Mouse (Mus musculus): Measurements from ENCODE around the gene Rims1. TPM values are rescaled to one million over a fixed set of nuclear protein-coding genes. Genes with fewer than 3 reads are reported as not detected.

The Rims1 gene
- polyA plus RNA-seq, 1 experiment, result not detected

DNA sequence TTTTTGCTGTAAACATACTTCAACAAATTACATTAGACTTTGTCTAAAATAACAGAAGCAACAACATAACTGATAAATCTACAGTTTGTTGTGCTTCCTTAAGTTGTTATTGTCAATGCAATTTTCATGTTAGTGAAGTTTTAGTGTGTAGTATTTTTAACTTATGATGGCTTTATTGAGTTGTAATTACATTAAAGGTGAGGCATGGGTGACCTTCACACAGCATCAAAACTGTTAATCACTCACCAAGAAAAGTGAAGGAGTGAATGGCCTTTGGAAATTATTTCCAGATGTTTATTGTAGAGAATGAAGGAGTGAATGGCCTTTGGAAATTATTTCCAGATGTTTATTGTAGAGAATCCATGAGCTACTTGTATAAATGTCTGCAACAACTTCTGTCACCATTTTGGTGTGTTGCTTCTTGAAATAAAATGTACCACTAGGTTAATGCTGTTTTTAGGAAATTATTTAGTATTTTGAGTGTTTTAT, 556.9 kb downstream of the Rims1 start:
- no peaks in the 10 kb centered on the region for H3K4me1 ChIP-seq (ENCODE audit: control insufficient read depth, insufficient read depth, low read length)

GRCm38 (mm10) chr1:22245748-22246147, 560.0 kb downstream of the Rims1 start:
- H3K4me3 ChIP-seq (ENCODE audit: insufficient read depth, low read depth, low read length), result no peak overlapping the region
- 93% methylated on average over 2 of the region's 2 CpGs for WGBS
- no peak overlapping the region for H3K27ac ChIP-seq (ENCODE audit: insufficient read depth, low read depth, low read length)
- H3K4me1 ChIP-seq (ENCODE audit: control insufficient read depth, insufficient read depth, low read length), result no peaks in the 10 kb centered on the region
- no peak for TF ChIP-seq POLR2A (IDR thresholded peaks at IDR 0.05; ENCODE audit: insufficient read depth, low read depth, low read length)
- TF ChIP-seq CTCF (IDR thresholded peaks at IDR 0.05; ENCODE audit: insufficient read depth, low read depth, low read length), result no peak

More for the DNA sequence above, 556.9 kb downstream of the Rims1 start:
- Histone ChIP-seq H3K27ac (ENCODE audit: insufficient read depth, low read depth, low read length) (no peak overlapping the region), H3K4me3 (ENCODE audit: insufficient read depth, low read depth, low read length) (no peak overlapping the region)
- no peak for TF ChIP-seq POLR2A (IDR thresholded peaks at IDR 0.05; ENCODE audit: insufficient read depth, low read depth, low read length)
- no peak for TF ChIP-seq CTCF (IDR thresholded peaks at IDR 0.05; ENCODE audit: insufficient read depth, low read depth, low read length)

Measured in olfactory bulb, adult 2 months (tissue).